Mouse (Mus musculus) thymus, postnatal 10 days (tissue): ENCODE data around the gene D5Ertd579e.

Experiments
- DNase-seq, 2 experiments: peaks; one replicate each; pipeline ENCODE4 v3.0.0; 2021; ENCODE audit warnings: low spot score in 2 of 2

The D5Ertd579e gene

DNA sequence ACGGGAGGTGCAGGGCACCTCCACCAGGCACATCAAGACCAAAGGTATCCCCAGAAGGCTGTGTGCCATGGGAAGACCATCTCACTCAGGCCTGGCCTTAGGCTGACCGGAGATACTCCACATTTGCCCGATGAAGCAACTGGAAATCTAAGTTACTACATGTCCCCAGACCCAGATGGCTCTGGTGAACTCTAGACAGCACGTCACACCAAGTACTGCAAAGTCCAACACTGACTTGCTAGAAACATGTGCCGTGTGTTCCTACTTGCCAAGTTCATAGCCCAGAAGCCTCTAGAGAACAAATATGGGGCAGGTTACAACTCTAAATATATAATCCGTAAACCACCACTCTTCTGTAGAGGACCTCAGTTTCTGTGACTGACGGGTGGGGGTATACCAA is 125.7 kb downstream of the D5Ertd579e start:
- DNase-seq: no peak

DNA sequence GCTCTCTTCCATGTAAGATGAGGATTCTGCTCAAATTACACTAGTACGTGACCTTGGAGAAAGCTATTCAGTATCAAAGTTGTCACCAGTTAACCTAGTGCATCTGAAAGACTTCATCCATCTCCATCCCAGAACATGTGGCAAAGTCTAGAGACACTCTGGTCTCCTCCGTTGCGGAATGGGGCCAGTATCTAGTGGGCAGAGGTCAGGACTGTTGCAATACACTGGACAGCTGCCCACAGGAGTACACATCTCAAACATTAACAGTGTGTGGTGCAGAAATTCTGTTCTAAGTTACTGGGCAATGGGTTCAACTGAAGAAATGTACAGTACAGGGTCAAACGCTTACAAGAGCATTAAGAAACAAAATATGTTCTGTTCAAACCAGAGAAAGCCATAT is 127.7 kb downstream of the D5Ertd579e start:
- DNase-seq: no peak

DNA sequence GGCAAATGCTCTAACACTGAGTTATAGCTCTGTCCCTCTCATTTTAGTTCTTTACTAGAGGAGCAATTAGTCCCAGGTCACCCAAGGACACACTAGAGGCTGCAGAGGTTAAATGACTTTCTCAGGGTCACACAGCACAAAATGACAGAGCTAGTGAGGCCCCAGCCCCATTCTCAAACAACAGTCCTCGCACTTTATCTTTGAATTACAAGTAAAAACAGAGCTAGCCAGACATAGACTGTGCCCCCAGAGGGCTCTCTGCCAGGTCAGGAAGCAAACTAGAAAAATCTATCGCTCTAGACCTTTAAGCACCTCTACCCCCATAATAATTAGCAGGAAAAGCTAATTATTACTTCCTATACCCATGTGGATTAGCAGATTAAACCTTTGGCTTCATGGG is 128.2 kb downstream of the D5Ertd579e start:
- DNase-seq: no peak

DNA sequence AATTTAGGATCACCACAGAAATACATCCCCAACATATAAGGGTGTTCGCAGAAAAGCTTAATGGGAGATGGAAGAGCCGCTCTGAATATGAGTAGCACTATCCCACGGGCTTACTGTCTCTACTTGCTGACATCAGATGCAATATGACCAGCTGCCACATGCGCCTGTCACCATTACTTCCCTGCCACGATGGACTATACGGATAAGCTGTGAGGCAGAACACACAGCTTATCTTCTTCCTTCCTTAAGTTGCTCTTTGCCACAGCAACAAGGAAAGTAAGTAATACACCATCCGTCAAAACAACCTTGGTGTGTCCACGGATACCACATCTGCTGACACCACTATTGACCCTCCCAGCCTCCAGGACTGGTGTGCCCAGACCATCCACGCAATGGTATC is 131.3 kb downstream of the D5Ertd579e start:
- DNase-seq: no peak

DNA sequence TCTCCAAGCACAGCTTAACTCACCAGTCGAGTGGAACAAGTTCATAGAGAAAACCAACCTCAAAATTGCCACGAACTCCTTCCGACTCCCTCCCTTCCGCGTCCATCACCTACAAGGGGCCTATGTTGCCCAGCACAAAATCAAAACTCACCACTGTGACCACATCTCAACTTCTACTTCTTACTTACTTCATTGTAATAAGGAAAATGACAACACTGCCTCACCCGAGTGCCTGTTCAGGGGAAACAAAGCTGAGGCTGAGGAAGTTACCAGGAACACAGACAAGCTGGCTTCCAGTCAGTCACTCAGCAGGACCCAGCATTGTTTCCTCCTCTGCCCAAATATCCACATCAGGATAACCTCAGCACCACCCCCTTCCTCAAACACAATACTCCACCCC is 132.1 kb downstream of the D5Ertd579e start:
- DNase-seq: no peak

DNA sequence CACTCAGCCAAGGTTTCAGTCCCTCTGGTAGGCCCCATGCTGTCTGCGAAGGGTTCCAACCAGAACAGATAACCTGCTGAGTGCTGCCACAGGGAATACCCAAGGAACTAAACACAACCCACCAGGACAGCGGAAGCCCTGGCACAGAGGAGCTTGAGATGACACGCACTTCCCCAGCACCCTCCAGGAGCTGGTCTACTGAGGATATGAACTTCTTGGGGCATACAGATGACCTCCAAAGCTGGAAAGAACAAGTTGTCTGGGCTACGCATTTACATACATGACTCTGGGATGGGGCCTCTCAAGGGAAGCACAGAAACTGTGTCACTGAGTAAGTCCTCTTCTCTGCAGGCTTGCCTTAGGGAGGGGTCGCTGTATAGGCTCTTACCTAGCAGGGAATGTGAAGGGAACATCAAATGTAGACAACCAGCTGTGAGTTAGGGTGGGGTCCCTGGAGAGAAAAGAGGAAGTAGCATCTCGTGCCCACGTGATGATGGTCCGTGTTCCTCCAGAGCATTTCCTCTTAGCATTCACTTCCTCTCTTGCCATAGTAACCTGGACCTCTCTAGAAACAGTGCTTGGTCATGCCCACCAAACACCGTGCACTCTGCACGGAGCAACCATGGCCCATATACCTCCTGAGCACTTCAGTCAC is 132.9 kb downstream of the D5Ertd579e start:
- DNase-seq: no peak

DNA sequence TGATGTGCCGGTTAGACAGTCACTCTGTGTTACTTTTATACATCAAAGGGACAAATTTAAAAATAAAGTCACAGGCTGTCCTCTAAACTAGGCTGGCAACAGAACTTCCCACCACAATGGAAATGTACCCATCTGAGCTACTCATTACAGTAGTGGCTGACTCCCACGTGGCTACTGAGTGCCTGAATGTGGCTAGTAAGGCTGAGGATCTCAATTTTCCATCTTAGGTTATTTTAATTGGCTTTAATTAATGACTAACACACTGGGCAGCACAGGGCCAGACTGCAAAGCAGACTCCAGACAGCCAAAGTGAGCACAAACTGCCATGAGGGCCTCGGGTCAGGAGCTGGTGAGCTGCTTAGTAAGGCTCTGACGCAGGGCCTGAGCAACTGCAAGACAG is 134.3 kb downstream of the D5Ertd579e start:
- no peak for DNase-seq

DNA sequence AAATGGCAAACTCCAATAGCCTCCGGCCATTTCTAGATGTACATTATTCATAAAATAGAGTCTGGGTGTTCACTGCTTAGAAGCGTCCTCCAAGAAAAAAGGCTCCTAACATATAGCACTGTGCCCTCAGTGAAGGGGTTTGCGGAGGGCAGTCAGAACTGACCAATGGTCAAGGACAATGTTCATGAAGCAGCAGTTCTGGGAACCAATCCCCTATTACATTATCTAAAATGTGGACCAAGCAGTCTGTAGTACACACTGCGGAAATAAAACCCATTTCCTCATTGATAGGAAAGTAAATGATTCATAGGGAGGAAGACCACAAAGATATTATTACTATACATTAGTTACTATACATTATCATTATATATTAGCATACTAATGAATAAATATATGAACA is 135.3 kb downstream of the D5Ertd579e start:
- no peak for DNase-seq

DNA sequence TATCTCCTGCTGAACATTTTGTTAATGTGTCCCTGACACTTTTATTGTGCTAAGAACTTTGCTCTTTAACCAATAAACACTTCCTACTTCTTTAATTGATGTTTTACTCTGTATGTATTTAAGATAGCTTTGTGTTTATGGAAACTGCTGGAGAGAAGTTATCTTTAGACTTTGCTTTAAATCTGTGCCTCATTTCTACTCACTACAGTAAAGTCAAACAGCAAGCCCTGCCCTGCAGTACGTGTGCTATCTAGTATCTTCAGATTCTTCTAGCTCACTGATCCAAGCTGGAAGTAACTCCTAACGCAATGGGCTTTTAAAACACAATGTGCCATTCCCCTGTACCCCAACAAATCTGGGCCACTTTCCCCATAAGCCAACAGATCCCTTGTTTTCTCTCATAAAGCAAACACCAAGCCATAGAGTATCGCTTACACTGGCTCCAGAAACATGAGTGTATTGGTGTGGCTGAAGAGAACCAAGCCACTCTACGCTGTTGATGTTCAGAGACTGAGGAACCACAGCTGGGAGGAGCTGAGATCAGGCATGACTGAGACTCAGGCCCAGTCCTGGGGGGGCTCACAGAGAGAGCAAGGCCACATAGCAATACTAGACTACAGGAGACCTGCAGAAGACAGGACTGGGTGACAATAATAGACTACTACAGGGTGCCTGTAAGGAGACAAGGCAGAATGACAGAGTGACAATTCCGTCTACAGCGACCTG is 136.2 kb downstream of the D5Ertd579e start:
- no peak for DNase-seq

DNA sequence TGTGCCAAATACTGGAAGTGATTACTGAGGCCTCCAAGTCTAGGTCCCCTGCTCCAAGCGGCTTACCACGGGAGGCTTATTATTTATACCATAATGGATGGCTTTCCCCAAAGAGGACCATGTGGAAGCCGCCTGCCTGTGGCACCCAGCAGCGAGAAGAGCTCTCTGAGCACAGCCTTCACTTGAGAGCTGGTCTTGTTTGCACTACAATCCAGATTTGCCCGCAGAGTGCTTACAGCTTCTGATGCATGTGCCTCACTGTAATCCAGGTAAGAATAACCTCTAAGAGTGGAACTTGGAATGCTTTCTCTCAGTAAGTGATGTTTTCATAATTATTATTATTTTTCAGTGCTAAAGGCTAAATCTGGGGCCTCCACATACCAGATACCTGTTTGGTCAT is 136.7 kb downstream of the D5Ertd579e start:
- DNase-seq: no peak

DNA sequence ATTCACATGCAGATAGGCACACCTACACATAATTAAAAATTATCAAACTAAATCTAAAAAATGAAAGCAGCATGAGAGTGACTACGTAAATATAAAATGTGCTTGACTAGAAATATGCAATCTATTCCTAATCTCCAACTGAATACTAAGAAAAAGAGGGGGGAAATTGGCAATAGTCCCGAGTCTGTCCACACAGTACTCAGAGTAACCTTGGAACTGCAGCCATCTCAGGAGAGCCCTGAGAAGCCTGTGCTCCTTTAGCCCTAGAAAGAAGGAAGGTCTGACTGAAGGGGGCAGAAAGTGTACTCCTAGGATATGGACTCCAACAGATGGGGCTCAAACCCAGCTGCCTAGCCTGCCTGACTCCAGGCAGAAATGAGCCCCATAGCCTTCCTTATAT is 137.3 kb downstream of the D5Ertd579e start:
- DNase-seq: no peak

DNA sequence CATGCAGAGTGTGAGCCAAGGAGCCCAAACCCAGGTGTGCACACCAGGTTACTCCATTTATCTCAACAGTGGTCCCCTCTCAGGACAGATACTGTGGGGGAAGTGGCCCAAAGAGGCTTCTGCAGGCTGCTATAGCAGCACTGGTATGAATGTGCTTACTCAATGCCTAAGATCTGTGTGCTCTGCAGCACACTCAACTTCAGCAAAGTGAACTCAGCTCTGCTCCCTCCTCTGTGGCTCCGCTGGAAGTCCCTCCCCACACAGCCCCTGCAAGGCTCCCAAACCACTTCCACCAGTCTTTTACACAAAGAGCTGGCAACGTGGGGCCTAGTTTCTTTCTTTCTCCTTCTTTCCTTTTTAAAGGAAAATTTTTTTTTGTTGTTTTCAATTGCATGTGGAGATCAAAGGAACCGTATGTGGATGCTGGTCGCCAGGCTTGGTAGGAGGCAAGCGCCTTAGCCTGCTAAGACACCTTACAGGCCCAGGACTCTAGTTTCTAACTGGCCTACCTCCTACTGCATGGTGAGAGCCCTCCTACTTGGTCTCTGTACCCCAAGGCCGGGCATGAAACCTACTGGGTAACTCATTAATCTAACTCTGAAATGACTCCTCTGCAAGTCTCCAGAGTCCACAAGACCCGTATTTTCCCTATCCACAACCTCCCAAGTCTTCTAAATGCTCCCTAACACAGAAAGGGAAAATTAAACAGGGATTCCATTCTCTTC is 138.1 kb downstream of the D5Ertd579e start:
- peak; percentile 62 to 67 for DNase-seq

DNA sequence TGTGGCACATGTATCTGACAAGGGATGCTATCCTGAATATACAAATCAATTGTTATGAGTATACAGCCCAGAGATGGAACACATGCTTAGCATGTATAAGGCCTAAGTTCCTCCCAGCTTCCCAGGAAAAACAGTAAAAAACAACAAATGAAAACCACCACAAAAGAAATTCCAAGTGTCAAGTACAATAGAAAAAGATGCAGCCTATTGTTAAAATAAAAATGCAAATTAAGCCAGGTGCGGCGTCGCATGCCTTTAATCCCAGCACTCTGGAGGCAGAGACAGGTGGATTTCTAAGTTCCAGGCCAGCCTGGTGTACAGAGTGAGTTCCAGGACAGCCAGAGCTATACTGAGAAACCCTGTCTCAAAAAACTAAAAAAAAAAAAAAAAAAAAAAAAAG is 138.9 kb downstream of the D5Ertd579e start:
- no peak for DNase-seq

DNA sequence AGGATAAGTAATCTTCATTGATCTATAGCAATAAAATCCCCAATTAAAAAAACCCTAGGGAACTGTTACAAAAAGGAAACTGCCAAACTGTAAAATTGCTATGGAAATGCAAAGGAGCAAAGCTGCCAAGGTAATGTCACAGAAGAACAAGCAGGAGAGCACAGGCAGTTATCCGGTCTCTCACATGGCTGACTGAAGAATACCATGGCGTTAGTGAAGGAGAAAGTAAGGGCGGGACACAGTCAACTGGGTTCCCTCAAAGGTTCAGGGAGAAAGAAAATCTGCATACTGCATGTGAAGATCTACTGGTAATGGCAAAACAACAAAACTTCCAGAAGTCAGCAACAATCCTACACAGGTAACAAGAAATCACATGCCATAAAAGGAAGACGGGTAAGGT is 139.5 kb downstream of the D5Ertd579e start:
- no peak for DNase-seq

DNA sequence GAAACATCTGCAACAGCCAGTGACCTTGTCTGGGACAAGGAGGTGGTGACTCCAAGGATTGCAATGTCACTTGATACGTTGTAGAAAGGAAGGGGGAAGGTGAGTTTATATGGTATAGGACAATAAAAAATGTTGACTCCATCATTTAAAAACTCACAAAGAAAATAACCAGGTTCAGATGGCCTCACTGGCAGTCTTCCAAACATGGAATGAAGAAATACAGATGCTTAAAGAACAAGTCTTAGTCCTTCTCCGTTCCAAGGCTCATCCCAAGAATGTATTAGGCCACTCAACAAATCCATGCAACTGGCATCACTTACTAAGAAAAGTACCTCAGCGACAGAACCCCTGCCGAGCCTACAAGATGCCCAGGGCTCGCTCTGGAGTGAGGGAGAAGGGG is 141.3 kb downstream of the D5Ertd579e start:
- DNase-seq: no peak

DNA sequence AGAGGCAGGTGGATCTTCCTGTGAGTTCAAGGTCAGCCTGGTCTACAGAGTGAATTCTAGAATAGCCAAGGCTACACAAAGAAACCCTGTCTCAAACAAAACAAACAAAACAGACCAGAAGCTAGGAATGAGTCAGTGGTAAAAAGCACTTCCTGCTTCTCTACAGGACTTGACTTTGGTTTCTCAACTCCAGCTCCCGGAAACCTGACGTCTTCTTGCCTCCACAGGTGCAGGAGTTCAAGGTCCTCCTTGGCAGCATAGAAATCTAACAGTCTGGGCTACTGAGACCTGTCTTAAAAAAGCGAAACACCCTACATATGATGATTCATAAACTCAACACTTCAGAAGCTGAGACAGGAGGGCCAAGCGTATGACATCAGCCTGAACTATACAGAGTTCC is 141.9 kb downstream of the D5Ertd579e start:
- peak; percentile 59 to 61 for DNase-seq

DNA sequence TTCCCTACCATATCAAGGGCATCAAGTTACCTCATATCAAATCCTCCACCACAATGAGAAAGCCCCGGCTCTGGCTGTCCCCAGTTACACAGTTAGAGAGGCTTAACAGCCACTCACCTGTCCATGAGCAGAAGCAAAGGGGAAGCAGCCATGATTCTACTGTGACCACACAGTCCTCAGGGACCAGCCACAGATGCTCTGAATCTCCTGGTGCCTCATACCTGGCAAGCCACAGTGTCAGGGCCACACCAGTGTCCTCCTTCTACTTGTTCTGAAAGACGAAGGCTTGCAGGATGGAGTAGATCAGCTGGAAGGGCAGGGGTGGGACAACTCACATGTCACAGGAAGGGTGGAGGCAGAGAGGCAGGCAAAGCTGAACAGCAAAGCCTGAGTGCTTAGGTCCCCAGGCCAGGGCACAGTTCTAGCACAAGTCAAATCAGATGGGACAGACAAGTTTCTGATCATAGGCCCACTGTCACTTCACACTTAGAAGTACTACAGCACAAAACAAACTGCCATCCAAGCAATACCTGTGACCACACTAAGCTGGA is 142.7 kb downstream of the D5Ertd579e start:
- peak in 1 of 2 experiments; percentile 25 for DNase-seq

DNA sequence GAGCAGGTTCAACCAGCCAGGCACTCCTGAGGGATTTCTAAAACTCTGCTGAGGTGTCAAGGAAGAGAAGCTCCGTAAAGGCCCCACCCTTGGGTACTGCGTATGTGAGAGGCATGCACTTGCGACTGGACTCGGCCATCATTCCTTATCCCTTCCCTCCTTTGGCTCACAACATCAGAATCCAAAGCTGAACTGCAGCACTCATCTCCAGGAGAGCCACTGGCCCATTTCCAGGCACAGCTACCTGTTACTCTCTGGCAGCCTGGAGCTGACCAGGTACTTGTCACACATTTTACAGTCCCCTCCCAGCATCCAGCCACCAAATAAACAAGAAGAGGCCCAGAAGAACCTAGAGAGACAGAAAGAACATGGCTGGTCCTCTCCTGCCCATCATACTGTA is 143.4 kb downstream of the D5Ertd579e start:
- no peak for DNase-seq
